Mouse (Mus musculus): ENCODE results near the gene Tmem268.

Tmem268 gene

GRCm38 (mm10) chr4:63550908-63551307 lies 7.7 kb upstream of the Tmem268 start:
- POLR2A ChIA-PET, result interaction anchor here in 1 of 4 experiments (7.8 kb wide), 1 partner anchor 8 kb away, joined by 127 read pairs; the partner anchor contains the start of gene Tmem268

GRCm38 (mm10) chr4:63552865-63553264 lies 5.7 kb upstream of the Tmem268 start:
- CTCF ChIA-PET, result no interaction called here
- POLR2A ChIA-PET, result interaction anchor here in 3 of 4 experiments (0.8 to 12.4 kb wide), 3 partner anchors 6 to 143 kb away, joined by 3 to 127 read pairs (median 55); partner anchors contain the start of gene Atp6v1g1 (in 2 of the 3)

More at GRCm38 (mm10) chr4:63550908-63551307, 7.7 kb upstream of the Tmem268 start:
- CTCF ChIA-PET, result no interaction called here

GRCm38 (mm10) chr4:63553789-63554576 lies 4.6 kb upstream of the Tmem268 start:
- ChIA-PET CTCF (interaction anchor here in 2 of 4 experiments (0.6 to 0.7 kb wide), 2 partner anchors 28 to 177 kb away, joined by 3 read pairs; no protein-coding TSS in a partner anchor), POLR2A (interaction anchor here (0.5 to 12.4 kb wide), 17 partner anchors 7 to 368 kb away, joined by 3 to 127 read pairs (median 5); partner anchors contain the start of gene Atp6v1g1 (in 4 of the 4))

GRCm38 (mm10) chr4:63554616-63555015 lies 4.0 kb upstream of the Tmem268 start:
- CTCF ChIA-PET, result interaction anchor here in 1 of 4 experiments (0.6 kb wide), 1 partner anchor 177 kb away, joined by 3 read pairs; no protein-coding TSS in a partner anchor
- POLR2A ChIA-PET, result interaction anchor here (0.6 to 12.4 kb wide), 14 partner anchors 8 to 369 kb away, joined by 3 to 127 read pairs (median 5); partner anchors contain the start of gene Atp6v1g1 (in 4 of the 4)

GRCm38 (mm10) chr4:63555111-63555510 lies 3.5 kb upstream of the Tmem268 start:
- ChIA-PET CTCF (no interaction called here), POLR2A (interaction anchor here in 3 of 4 experiments (0.6 to 12.4 kb wide), 10 partner anchors 8 to 136 kb away, joined by 3 to 127 read pairs (median 5); partner anchors contain the start of gene Atp6v1g1 (in 3 of the 3))

- POLR2A ChIA-PET, result interaction anchor here in 3 of 4 experiments (0.6 to 12.4 kb wide), 19 partner anchors 9 to 1196 kb away, joined by 3 to 127 read pairs (median 5); partner anchors contain the start of genes Atp6v1g1 (in 3 of the 3), Fkbp15 (in 1 of the 3), Slc31a1 (in 1 of the 3) and Whrn (in 1 of the 3)
- CTCF ChIA-PET, result no interaction called here
These were observed 1.9 kb upstream of the Tmem268 start for GRCm38 (mm10) chr4:63556665-63557064.

GRCm38 (mm10) chr4:63557124-63558059 lies 1.2 kb upstream of the Tmem268 start:
- POLR2A ChIA-PET, result interaction anchor here (0.6 to 12.4 kb wide), 39 partner anchors 8 to 1197 kb away, joined by 3 to 127 read pairs (median 4); partner anchors contain the start of genes Atp6v1g1 (in 4 of the 4), Whrn (in 2 of the 4), Fkbp15 (in 1 of the 4) and Slc31a1 (in 1 of the 4)
- CTCF ChIA-PET, result interaction anchor here in 1 of 4 experiments (0.5 kb wide), 1 partner anchor 62 kb away, joined by 3 read pairs; no protein-coding TSS in a partner anchor

GRCm38 (mm10) chr4:63559127-63559697 lies 631 bp downstream of the Tmem268 start:
- POLR2A ChIA-PET, result interaction anchor here in 3 of 4 experiments (0.6 to 12.4 kb wide), 19 partner anchors 10 to 168 kb away, joined by 3 to 127 read pairs (median 4); partner anchors contain the start of genes Atp6v1g1 (in 3 of the 3) and Whrn (in 1 of the 3)
- CTCF ChIA-PET, result interaction anchor here in 2 of 4 experiments (0.6 to 1.9 kb wide), 3 partner anchors 143 to 191 kb away, joined by 3 to 5 read pairs (median 3); no protein-coding TSS in a partner anchor

- POLR2A ChIA-PET, result interaction anchor here in 3 of 4 experiments (0.9 to 12.4 kb wide), 8 partner anchors 9 to 66 kb away, joined by 3 to 127 read pairs (median 8); partner anchors contain the start of gene Atp6v1g1 (in 3 of the 3)
- CTCF ChIA-PET, result interaction anchor here in 2 of 4 experiments (0.6 to 1.9 kb wide), 3 partner anchors 144 to 192 kb away, joined by 3 to 5 read pairs (median 3); no protein-coding TSS in a partner anchor
These were observed 1.5 kb downstream of the Tmem268 start for GRCm38 (mm10) chr4:63560079-63560478.

- POLR2A ChIA-PET, result interaction anchor here in 3 of 4 experiments (0.5 to 12.4 kb wide), 4 partner anchors 15 to 1085 kb away, joined by 3 to 127 read pairs (median 5); partner anchors contain the start of genes Atp6v1g1 (in 2 of the 3), 4933430I17Rik (in 1 of the 3) and Pole3 (in 1 of the 3)
- CTCF ChIA-PET, result no interaction called here
These were observed 3.5 kb downstream of the Tmem268 start for GRCm38 (mm10) chr4:63561861-63562675.

- ChIA-PET CTCF (no interaction called here), POLR2A (interaction anchor here (0.5 to 12.4 kb wide), 4 partner anchors 16 to 1086 kb away, joined by 3 to 127 read pairs (median 5); partner anchors contain the start of gene Atp6v1g1 (in 2 of the 4))
These were observed 4.2 kb downstream of the Tmem268 start for GRCm38 (mm10) chr4:63562742-63563141.

- ChIA-PET POLR2A (interaction anchor here in 2 of 4 experiments (0.8 to 1.6 kb wide), 2 partner anchors 9 to 72 kb away, joined by 3 to 7 read pairs; partner anchors contain the start of genes Tmem268 (in 1 of the 2) and Whrn (in 1 of the 2)), CTCF (no interaction called here)
These were observed 9.3 kb downstream of the Tmem268 start for GRCm38 (mm10) chr4:63567712-63568390.

- CTCF ChIA-PET, result no interaction called here
- POLR2A ChIA-PET, result interaction anchor here in 1 of 4 experiments (1.6 kb wide), 1 partner anchor 11 kb away, joined by 7 read pairs; the partner anchor contains the start of gene Tmem268
These were observed 10.7 kb downstream of the Tmem268 start for GRCm38 (mm10) chr4:63569322-63569721.

- POLR2A ChIA-PET, result interaction anchor here in 2 of 4 experiments (1.2 to 3.4 kb wide), 2 partner anchors 10 kb away, joined by 4 to 11 read pairs; no protein-coding TSS in a partner anchor
- CTCF ChIA-PET, result interaction anchor here in 1 of 4 experiments (0.7 kb wide), 1 partner anchor 148 kb away, joined by 4 read pairs; no protein-coding TSS in a partner anchor
These were observed 11.7 kb downstream of the Tmem268 start for GRCm38 (mm10) chr4:63570208-63570781.

GRCm38 (mm10) chr4:63572621-63573020 lies 14.0 kb downstream of the Tmem268 start:
- POLR2A ChIA-PET, result interaction anchor here in 1 of 4 experiments (1.4 to 3.4 kb wide), 2 partner anchors 13 to 15 kb away, joined by 5 to 11 read pairs; partner anchors contain the start of gene Tmem268
- CTCF ChIA-PET, result no interaction called here
